Mouse (Mus musculus): ENCODE measurements around the gene Ube2g2.

GRCm38 (mm10) chr10:77687021-77687420, 64.9 kb downstream of the Ube2g2 start:
- TF ChIP-seq CTCF (IDR thresholded peaks at IDR 0.05; ENCODE audit: low read depth) (no peak), EP300 (IDR thresholded peaks at IDR 0.05; ENCODE audit: low read depth) (no peak)

All from liver, embryonic 14.5 days (tissue).